Mouse (Mus musculus) kidney, adult 2 months (tissue): ENCODE results near the gene Gm20532. TPM values are rescaled to one million over a fixed set of nuclear protein-coding genes. Genes with fewer than 3 reads are reported as not detected.

Source experiments
- DNase-seq: peaks from one replicate; pipeline ENCODE4 v3.0.0; 2021
- H3K27ac ChIP-seq: fragments of 200-500 bp; 2 replicates; pipeline ENCODE4 v1.5.1; 2012; ENCODE audit warnings: low read depth, low read length, control low read depth, inconsistent platforms; ENCODE audit not compliant: insufficient read depth
- H3K27me3 ChIP-seq: fragments of 200-500 bp; replicated peaks from 2 replicates; pipeline ENCODE4 v1.6.1; 2012; ENCODE audit warnings: mild to moderate bottlenecking, moderate library complexity, low read length, inconsistent platforms; ENCODE audit not compliant: control insufficient read depth, insufficient read depth
- H3K36me3 ChIP-seq: fragments of 200-500 bp; 2 replicates; pipeline ENCODE4 v1.6.1; 2012; ENCODE audit warnings: mild to moderate bottlenecking, moderate library complexity, low read length, inconsistent platforms; ENCODE audit not compliant: control insufficient read depth, insufficient read depth
- H3K4me1 ChIP-seq: fragments of 200-500 bp; 2 replicates; pipeline ENCODE4 v1.6.1; 2011; ENCODE audit warnings: low read length; ENCODE audit not compliant: control insufficient read depth, insufficient read depth
- H3K4me3 ChIP-seq: fragments of 200-500 bp; 2 replicates; pipeline ENCODE4 v1.5.1; 2011; ENCODE audit warnings: mild to moderate bottlenecking, low read depth, low read length, control low read depth; ENCODE audit not compliant: insufficient read depth
- CTCF ChIP-seq: fragments of 200-500 bp; conservative IDR thresholded peaks from 2 replicates; pipeline ENCODE4 v1.5.1; 2011; ENCODE audit warnings: low read depth, mild to moderate bottlenecking, control low read depth, low read length, moderate library complexity, mixed read lengths; ENCODE audit not compliant: insufficient read depth, insufficient read length
- POLR2A ChIP-seq: fragments of 200-500 bp; IDR thresholded peaks from one replicate; pipeline ENCODE4 v1.6.1; 2011; ENCODE audit warnings: low read depth, low read length, control low read depth
- WGBS: fragments of 180-500 bp; shearing (Covaris S2); methylation state at CpG from one replicate; pipeline ENCODE4 v1.1.7; 2018; 5-methylcytosine and 5-hydroxymethylcytosine counted together
- polyA plus RNA-seq: library from polyadenylated mRNA; depleted of rRNA; stranded (reverse); fragments of >200 nt; gene quantifications from 2 replicates; pipeline ENCODE4 v1.2.3, GENCODE M21; 2012

Gm20532 gene
- polyA plus RNA-seq, 1 experiment, result not detected

- Histone ChIP-seq H3K27ac (no peak overlapping the region), H3K36me3 (no peaks in the 10 kb centered on the region), H3K4me3 (no peak overlapping the region), H3K27me3 (no peaks in the 10 kb centered on the region), H3K4me1 (peaks cover 4% of the 10 kb centered on the region; the same call in 1 of the 2 replicates)
- no peak for DNase-seq
- TF ChIP-seq CTCF (no peak), POLR2A (no peak)
- WGBS, result 73% methylated on average over 4 of the region's 4 CpGs
Measured at GRCm38 (mm10) chr2:26556535-26556993, 29.9 kb upstream of the Gm20532 start.

GRCm38 (mm10) chr2:26560506-26560905 is 25.9 kb upstream of the Gm20532 start:
- 75% methylated on average over 5 of the region's 5 CpGs for WGBS
- peak; percentile 66 for DNase-seq
- TF ChIP-seq POLR2A, result no peak
- no peaks in the 10 kb centered on the region for H3K36me3 ChIP-seq
- H3K4me1 ChIP-seq, result no peaks in the 10 kb centered on the region; the same call in 1 of the 2 replicates
- no peak overlapping the region for H3K4me3 ChIP-seq
- H3K27ac ChIP-seq, result no peak overlapping the region
- no peaks in the 10 kb centered on the region for H3K27me3 ChIP-seq

DNA sequence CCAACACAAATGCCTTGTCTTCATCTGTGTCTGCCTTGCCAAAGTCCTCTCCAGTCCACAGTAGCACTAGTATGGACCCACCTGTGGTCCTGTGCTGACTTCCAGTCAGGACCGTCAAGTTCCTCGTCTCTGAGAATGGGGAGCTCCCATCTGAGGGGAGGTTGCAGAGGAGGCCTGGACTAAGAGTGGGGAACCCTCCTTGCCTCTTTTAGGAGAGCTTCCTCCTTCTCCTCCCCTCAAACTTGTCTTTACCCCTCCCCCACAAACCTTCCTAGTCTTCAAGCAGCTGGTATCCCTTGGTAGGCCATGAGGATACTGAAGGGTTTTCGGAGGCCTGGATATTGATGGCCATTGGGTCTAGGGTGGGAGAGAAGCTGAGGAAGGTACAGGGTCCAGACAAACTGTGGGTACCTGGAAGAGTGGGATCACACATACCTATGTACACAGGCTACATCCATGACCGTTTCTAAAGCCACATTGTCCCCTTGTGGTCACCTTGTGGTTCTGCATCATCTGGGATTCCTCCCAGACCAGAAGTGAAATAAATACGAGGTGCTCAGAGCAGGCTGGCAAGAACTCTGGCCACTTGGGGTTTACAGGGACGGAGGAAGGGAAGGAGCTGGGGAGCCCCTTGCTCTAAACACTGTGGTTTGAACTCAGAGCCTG is 25.0 kb upstream of the Gm20532 start:
- DNase-seq, result peak; percentile 83

DNA sequence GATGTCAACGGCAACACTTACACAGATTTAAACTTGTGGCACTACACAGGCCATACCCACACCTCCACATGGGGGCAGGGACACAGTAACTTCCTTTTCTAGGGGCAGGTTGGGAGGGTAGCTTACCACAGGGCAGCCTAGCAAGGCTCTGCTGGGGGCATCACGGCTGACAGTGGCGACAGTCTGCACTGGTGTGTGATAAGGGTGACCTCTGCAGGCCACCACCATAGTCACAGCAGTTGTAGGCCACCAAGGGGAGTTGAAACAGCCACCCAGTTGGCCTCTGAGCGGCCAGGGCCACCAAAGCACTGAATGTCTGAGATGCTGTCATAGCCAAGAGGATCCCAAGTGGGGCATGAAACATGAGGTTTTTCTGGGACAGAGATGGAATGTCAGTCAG is 20.2 kb upstream of the Gm20532 start:
- peak; percentile 64 for DNase-seq
- TF ChIP-seq POLR2A (no peak), CTCF (peak; percentile 82)
- H3K4me1 ChIP-seq, result no peaks in the 10 kb centered on the region; the same call in 1 of the 2 replicates
- H3K27ac ChIP-seq, result no peak overlapping the region
- H3K36me3 ChIP-seq, result no peaks in the 10 kb centered on the region
- no peaks in the 10 kb centered on the region for H3K27me3 ChIP-seq
- 27% methylated on average over 4 of the region's 4 CpGs for WGBS
- no peak overlapping the region for H3K4me3 ChIP-seq

More for the DNA sequence above, 25.0 kb upstream of the Gm20532 start:
- no peaks in the 10 kb centered on the region for H3K36me3 ChIP-seq
- H3K27ac ChIP-seq, result no peak overlapping the region
- whole genome bisulfite sequencing, result 41% methylated on average over 6 of the region's 6 CpGs
- H3K27me3 ChIP-seq, result no peaks in the 10 kb centered on the region
- no peak overlapping the region for H3K4me3 ChIP-seq
- H3K4me1 ChIP-seq, result no peaks in the 10 kb centered on the region
- no peak for TF ChIP-seq POLR2A
- peak; percentile 95 for TF ChIP-seq CTCF

- Histone ChIP-seq H3K4me1 (no peaks in the 10 kb centered on the region; the same call in 1 of the 2 replicates), H3K36me3 (no peaks in the 10 kb centered on the region), H3K27ac (peak overlapping the region; percentile 86), H3K27me3 (no peaks in the 10 kb centered on the region), H3K4me3 (0 out of 2 replicates have a peak overlapping the region, but pooled peaks have one; percentile 9)
- DNase-seq, result peak; percentile 73
- WGBS, result 22% methylated on average over 3 of the region's 3 CpGs
- peak; percentile 65 for TF ChIP-seq CTCF
- no peak for TF ChIP-seq POLR2A
Measured at GRCm38 (mm10) chr2:26570034-26570433, 16.4 kb upstream of the Gm20532 start.

DNA sequence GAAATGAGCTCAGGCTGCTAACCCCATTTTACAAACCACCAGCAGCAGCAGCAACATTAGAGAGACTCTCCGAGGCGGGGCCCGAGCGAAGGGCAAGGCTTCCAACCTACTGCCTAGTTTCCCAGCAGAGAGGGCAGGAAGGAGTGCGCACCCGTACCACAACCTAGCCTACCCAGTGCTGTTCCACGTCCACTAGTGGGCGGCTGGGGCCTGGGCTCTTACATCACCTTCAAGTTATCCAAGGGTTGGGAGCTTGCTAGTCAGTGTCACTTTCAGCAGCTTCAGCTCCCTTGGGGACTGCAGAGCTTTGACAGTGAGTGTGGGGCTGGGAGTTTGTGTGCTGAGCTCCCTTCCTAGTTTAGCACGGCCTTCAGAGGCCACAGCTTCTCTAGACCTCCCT is 15.0 kb upstream of the Gm20532 start:
- peak overlapping the region; percentile 86 for H3K27ac ChIP-seq
- no peaks in the 10 kb centered on the region for H3K27me3 ChIP-seq
- 56% methylated on average over 9 of the region's 9 CpGs for WGBS
- H3K4me3 ChIP-seq, result peak overlapping the region; percentile 14; the same call in 1 of the 2 replicates
- TF ChIP-seq CTCF (no peak), POLR2A (no peak)
- no peaks in the 10 kb centered on the region; the same call in 1 of the 2 replicates for H3K4me1 ChIP-seq
- H3K36me3 ChIP-seq, result no peaks in the 10 kb centered on the region
- DNase-seq, result peak; percentile 59

DNA sequence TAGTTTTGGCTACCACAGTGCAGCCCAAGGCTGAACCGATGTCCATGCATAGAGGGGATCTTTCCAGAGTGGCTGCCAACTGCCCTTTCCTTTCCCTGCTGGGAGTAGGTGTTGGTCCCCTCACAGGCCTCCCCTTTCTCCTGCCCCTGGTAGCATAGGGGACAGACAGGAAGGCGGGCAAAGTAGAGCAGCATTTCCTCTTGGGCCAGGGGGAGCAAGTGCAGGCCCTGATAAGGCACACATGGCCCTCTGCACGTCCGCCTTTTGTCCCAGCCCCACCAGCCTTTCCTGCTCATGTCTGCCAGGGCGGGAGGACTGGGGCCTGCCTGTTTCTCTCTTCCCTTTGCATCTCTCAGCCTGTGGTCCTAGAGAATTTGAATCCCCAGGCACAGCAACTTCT is 14.6 kb upstream of the Gm20532 start:
- Histone ChIP-seq H3K36me3 (no peaks in the 10 kb centered on the region), H3K4me3 (peak overlapping the region; percentile 14; the same call in 1 of the 2 replicates), H3K4me1 (no peaks in the 10 kb centered on the region; the same call in 1 of the 2 replicates), H3K27ac (peak overlapping the region; percentile 86), H3K27me3 (no peaks in the 10 kb centered on the region)
- peak; percentile 86 for DNase-seq
- TF ChIP-seq CTCF (no peak), POLR2A (peak; percentile 30)
- 65% methylated on average over 5 of the region's 5 CpGs for WGBS
